Mouse (Mus musculus) MEL (cell line): ENCODE data around the gene Mpig6b.

ENCODE experiments used
- CTCF ChIP-seq, 3 experiments: IDR thresholded peaks in 2 of 3; conservative IDR thresholded peaks in 1 of 3; 2 replicates each; pipeline ENCODE4 v1.5.1; 2011 to 2012; ENCODE audit warnings: low read length in 3 of 3, low read depth in 2 of 3, mild to moderate bottlenecking in 2 of 3, improper control_type of control experiment in 1 of 3, inconsistent platforms in 1 of 3, mixed read lengths in 1 of 3, moderate library complexity in 1 of 3; ENCODE audit not compliant: control insufficient read depth in 1 of 3, insufficient read depth in 1 of 3, poor library complexity in 1 of 3, severe bottlenecking in 1 of 3
- E2F4 ChIP-seq: IDR thresholded peaks from 2 replicates; pipeline ENCODE4 v1.6.1; 2011; ENCODE audit warnings: low read depth, low read length, improper control_type of control experiment, borderline replicate concordance
- ETS1 ChIP-seq: IDR thresholded peaks from 2 replicates; pipeline ENCODE4 v1.6.1; 2012; ENCODE audit warnings: low read depth, mild to moderate bottlenecking, inconsistent platforms, low read length, improper control_type of control experiment, moderate library complexity
- MAX ChIP-seq: IDR thresholded peaks from 2 replicates; pipeline ENCODE4 v1.6.1; 2011; ENCODE audit warnings: low read length, improper control_type of control experiment
- SIN3A ChIP-seq: IDR thresholded peaks from 2 replicates; pipeline ENCODE4 v1.6.1; 2012; ENCODE audit warnings: low read length, improper control_type of control experiment, inconsistent platforms
- USF2 ChIP-seq, 2 experiments: IDR thresholded peaks; 2 replicates each; pipeline ENCODE4 v1.6.1; 2011 to 2012; ENCODE audit warnings: improper control_type of control experiment in 2 of 2, low read length in 2 of 2, borderline replicate concordance in 1 of 2, inconsistent platforms in 1 of 2, low read depth in 1 of 2, mild to moderate bottlenecking in 1 of 2; ENCODE audit not compliant: insufficient read depth in 1 of 2

- TF ChIP-seq CTCF (IDR thresholded peaks at IDR 0.05 in 2 of 3, conservative IDR thresholded peaks at IDR 0.05 in 1 of 3; ENCODE audit: control insufficient read depth in 1 of 3, insufficient read depth in 1 of 3, low read depth in 2 of 3, low read length in 3 of 3, poor library complexity in 1 of 3, severe bottlenecking in 1 of 3) = no peak
- no peak for TF ChIP-seq E2F4
- no peak for TF ChIP-seq USF2 (IDR thresholded peaks at IDR 0.05; ENCODE audit: borderline replicate concordance in 1 of 2, insufficient read depth in 1 of 2, low read depth in 1 of 2, low read length in 2 of 2)
- TF ChIP-seq SIN3A = no peak
- no peak for TF ChIP-seq ETS1
- TF ChIP-seq MAX = no peak
These were observed 1.6 kb downstream of the Mpig6b start for GRCm38 (mm10) chr17:35064378-35064877.
